Mouse (Mus musculus) layer of hippocampus, postnatal 14 days (tissue): ENCODE results near the gene Cavin4. TPM values are rescaled to one million over a fixed set of nuclear protein-coding genes. Genes with fewer than 3 reads are reported as not detected.

ENCODE experiments used
- DNase-seq, 2 experiments: peaks; one replicate each; pipeline ENCODE4 v3.0.0; 2021 to 2022; ENCODE audit warnings: low spot score in 2 of 2, mixed read lengths in 1 of 2
- total RNA-seq, 2 experiments: library from RNA; stranded (reverse); gene quantifications; 2 replicates each; pipeline ENCODE4 v1.2.3; 2021

Gene Cavin4
- total RNA-seq, 2 experiments from 2014 or later, result 2.2 to 3.1 TPM

GRCm38 (mm10) chr4:48716817-48717216 is 53.5 kb downstream of the Cavin4 start:
- no peak for DNase-seq

Other genes with a start within 250 kb of the Cavin4 start
- 10 to 100 TPM; 22.5 to 26.6 TPM for gene Tex10, start 190.1 kb upstream of the Cavin4 start, total RNA-seq
- gene Msantd3, start 123.6 kb upstream of the Cavin4 start, total RNA-seq, result 10 to 100 TPM; 30.6 to 32.7 TPM
- 100 to 1,000 TPM; 138 to 147 TPM for gene Tmeff1, start 78.3 kb upstream of the Cavin4 start, total RNA-seq